Mouse (Mus musculus) spleen, postnatal 14 days (tissue): ENCODE measurements around the gene Itgb8.

Source experiments
- DNase-seq, 2 experiments: peaks; one replicate each; pipeline ENCODE4 v3.0.0; 2021 to 2022; ENCODE audit warnings: low spot score in 2 of 2

Gene Itgb8

DNA sequence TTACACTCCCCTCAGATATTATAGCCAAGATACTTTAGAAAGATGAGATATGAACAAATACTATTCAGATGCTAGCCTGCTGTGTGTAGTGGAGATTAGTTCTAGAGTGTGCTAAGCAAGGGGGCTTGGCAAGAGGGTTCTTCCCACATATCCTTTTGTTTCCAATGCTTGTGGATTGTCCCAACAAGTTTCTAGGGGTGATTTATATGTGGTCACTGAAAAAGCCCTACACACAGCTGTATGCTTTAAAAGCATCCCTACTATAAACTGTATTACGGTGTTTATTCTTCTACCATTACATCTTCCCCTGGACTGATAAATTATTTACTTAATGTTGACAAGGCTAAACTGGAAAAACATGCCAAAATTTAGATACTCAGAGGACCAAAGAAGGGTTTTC is 92.6 kb downstream of the Itgb8 start:
- no peak for DNase-seq

DNA sequence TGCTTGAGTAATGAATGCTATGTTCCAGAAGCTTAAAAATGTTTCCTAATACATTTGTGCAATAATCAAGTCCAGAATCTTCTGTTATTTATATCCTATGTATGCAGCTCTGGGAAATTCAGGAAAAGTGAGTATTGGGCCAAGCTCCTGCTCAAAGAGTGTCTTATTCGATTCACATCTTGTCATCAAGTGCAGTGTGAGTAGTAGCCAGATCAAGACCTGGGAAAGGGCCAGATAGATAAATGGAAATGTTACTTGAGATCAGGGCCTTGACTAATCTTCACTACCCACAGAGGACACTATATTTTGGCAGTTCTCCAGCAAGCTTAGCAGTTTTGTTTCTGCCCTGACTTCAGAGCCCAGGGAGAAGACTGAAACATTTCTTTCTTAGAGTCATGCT is 100.7 kb downstream of the Itgb8 start:
- DNase-seq = no peak

DNA sequence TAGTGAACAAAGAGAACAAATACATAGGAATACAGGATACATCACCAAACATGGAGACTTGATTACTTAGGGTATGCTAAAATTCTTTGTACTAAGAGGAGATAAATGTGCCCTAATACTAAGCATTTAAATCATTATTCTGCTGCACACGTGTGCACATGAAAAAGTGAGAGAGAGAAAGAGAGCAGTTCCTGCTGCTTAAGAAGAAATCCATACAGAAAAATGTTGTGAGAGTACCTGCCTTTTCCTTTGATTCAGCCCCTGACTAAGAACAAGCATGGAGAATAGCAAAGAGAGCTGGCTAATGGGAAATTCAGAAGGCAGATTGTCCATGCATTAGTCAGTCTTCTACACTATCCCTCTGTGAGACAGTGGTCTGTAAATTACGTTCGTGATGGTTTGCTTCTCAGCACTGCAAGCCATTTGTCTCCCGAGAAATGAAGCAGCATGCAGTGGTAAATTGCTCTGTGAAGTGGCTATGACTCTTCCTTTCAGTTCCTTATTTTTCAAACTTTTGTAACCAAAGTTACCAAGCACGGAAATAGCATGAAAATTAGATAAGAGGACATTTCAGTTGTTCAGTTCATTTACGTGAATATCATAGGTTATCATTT is 125.0 kb downstream of the Itgb8 start:
- DNase-seq = no peak

DNA sequence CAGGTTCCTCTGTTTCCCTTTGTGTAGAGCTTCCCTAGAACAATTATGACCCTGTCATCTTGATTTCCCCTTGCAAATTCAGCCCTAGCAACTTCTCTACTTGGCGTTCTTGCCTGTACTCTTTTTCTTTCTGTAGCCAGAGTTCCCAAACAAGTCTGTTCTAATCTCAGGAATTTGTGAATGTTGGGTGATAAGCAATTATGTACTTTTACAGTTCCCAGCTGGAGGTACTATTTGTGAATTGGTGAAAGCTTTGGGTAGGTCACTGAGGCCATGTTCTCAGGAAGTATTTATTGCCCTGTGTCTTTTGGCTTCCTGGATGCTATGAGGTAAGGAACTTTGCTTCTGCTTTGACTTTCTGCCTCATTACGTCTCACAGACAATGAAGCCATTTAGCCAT is 128.5 kb downstream of the Itgb8 start:
- no peak for DNase-seq
